Mouse (Mus musculus): ENCODE results near the gene Nmnat3.
A peak's percentile ranks its signal among the peaks of the same experiment; 100 is the strongest.

Nmnat3 gene

GRCm38 (mm10) chr9:98420666-98421065, 133.4 kb downstream of the Nmnat3 start:
- no peak for DNase-seq (ENCODE audit: low read depth, low spot score)

GRCm38 (mm10) chr9:98421903-98422302, 134.7 kb downstream of the Nmnat3 start:
- no peak for DNase-seq (ENCODE audit: low read depth, low spot score)

GRCm38 (mm10) chr9:98422656-98423055, 135.4 kb downstream of the Nmnat3 start, which contains the start of gene Rbp1:
Rbp1 (plus strand) TSS chr9:98422961.
- DNase-seq (ENCODE audit: low read depth, low spot score), result no peak

GRCm38 (mm10) chr9:98423691-98424090, 136.5 kb downstream of the Nmnat3 start:
- DNase-seq (ENCODE audit: low read depth, low spot score), result peak; percentile 56

GRCm38 (mm10) chr9:98424291-98424690, 137.1 kb downstream of the Nmnat3 start:
- peak; percentile 55 for DNase-seq (ENCODE audit: low read depth, low spot score)

- DNase-seq (ENCODE audit: low read depth, low spot score), result no peak
These were observed 137.5 kb downstream of the Nmnat3 start for GRCm38 (mm10) chr9:98424725-98425210.

GRCm38 (mm10) chr9:98425351-98425880, 138.2 kb downstream of the Nmnat3 start:
- DNase-seq (ENCODE audit: low read depth, low spot score), result peak; percentile 23

- DNase-seq (ENCODE audit: low read depth, low spot score), result no peak
These were observed 140.8 kb downstream of the Nmnat3 start for GRCm38 (mm10) chr9:98427906-98428517.

GRCm38 (mm10) chr9:98428783-98429182, 141.5 kb downstream of the Nmnat3 start:
- DNase-seq (ENCODE audit: low read depth, low spot score), result no peak

- peak; percentile 11 for DNase-seq (ENCODE audit: low read depth, low spot score)
These were observed 142.6 kb downstream of the Nmnat3 start for GRCm38 (mm10) chr9:98429806-98430205.

- no peak for DNase-seq (ENCODE audit: low read depth, low spot score)
These were observed 143.3 kb downstream of the Nmnat3 start for GRCm38 (mm10) chr9:98430528-98430927.

GRCm38 (mm10) chr9:98433021-98433420, 145.8 kb downstream of the Nmnat3 start:
- DNase-seq (ENCODE audit: low read depth, low spot score), result peak; percentile 76

- no peak for DNase-seq (ENCODE audit: low read depth, low spot score)
These were observed 146.8 kb downstream of the Nmnat3 start for GRCm38 (mm10) chr9:98433956-98434588.

GRCm38 (mm10) chr9:98437819-98438218, 150.6 kb downstream of the Nmnat3 start:
- DNase-seq (ENCODE audit: low read depth, low spot score), result no peak

- DNase-seq (ENCODE audit: low read depth, low spot score), result no peak
These were observed 151.9 kb downstream of the Nmnat3 start for GRCm38 (mm10) chr9:98439091-98439490.

GRCm38 (mm10) chr9:98442638-98443037, 155.4 kb downstream of the Nmnat3 start:
- peak; percentile 25 for DNase-seq (ENCODE audit: low read depth, low spot score)

- DNase-seq (ENCODE audit: low read depth, low spot score), result no peak
These were observed 158.3 kb downstream of the Nmnat3 start for GRCm38 (mm10) chr9:98445359-98446149.

- DNase-seq (ENCODE audit: low read depth, low spot score), result no peak
These were observed 163.7 kb downstream of the Nmnat3 start for GRCm38 (mm10) chr9:98450976-98451375.

- no peak for DNase-seq (ENCODE audit: low read depth, low spot score)
These were observed 179.5 kb downstream of the Nmnat3 start for GRCm38 (mm10) chr9:98466709-98467108.
